Mouse (Mus musculus) midbrain, embryonic 16.5 days (tissue): ENCODE data around the gene Vwa7. TPM values are rescaled to one million over a fixed set of nuclear protein-coding genes. Genes with fewer than 3 reads are reported as not detected.

Experiments used
- ATAC-seq: fragments of 200-750 bp; cut with Nextera tagmentation; 2 replicates; pipeline ENCODE4 v1.8.0; 2017; ENCODE audit warnings: moderate TSS enrichment
- H3K27ac ChIP-seq: fragments of 300-500 bp; sonication (generic); 2 replicates; pipeline ENCODE4 v1.5.1; 2014; ENCODE audit warnings: mild to moderate bottlenecking, low read length, mixed read lengths
- H3K27me3 ChIP-seq: fragments of 300-500 bp; sonication (generic); 2 replicates; pipeline ENCODE4 v1.6.1; 2014; ENCODE audit warnings: low read depth, low read length, mixed read lengths; ENCODE audit not compliant: control insufficient read depth, insufficient read depth
- H3K36me3 ChIP-seq: fragments of 300-500 bp; sonication (generic); 2 replicates; pipeline ENCODE4 v1.6.1; 2014; ENCODE audit warnings: mild to moderate bottlenecking, low read length, moderate library complexity, mixed read lengths; ENCODE audit not compliant: control insufficient read depth, insufficient read depth
- H3K4me1 ChIP-seq: fragments of 300-500 bp; sonication (generic); 2 replicates; pipeline ENCODE4 v1.6.1; 2014; ENCODE audit warnings: mild to moderate bottlenecking, low read length, mixed read lengths; ENCODE audit not compliant: control insufficient read depth, insufficient read depth
- H3K4me2 ChIP-seq: fragments of 300-500 bp; sonication (generic); 2 replicates; pipeline ENCODE4 v1.6.1; 2014; ENCODE audit warnings: mild to moderate bottlenecking, low read length, mixed read lengths
- H3K4me3 ChIP-seq: fragments of 300-500 bp; sonication (generic); 2 replicates; pipeline ENCODE4 v1.5.1; 2014; ENCODE audit warnings: low read depth, mild to moderate bottlenecking, low read length, moderate library complexity, mixed read lengths
- H3K9ac ChIP-seq: fragments of 300-500 bp; sonication (generic); 2 replicates; pipeline ENCODE4 v1.6.1; 2014; ENCODE audit warnings: low read depth, low read length, mixed read lengths
- H3K9me3 ChIP-seq: fragments of 300-500 bp; sonication (generic); replicated peaks from 2 replicates; pipeline ENCODE4 v1.6.1; 2014; ENCODE audit warnings: mild to moderate bottlenecking, low read length, mixed read lengths; ENCODE audit not compliant: control insufficient read depth, poor library complexity, severe bottlenecking
- WGBS: fragments of 180-500 bp; shearing (Covaris S2); extraction: QIAGEN DNeasy Blood & Tissue Kit; methylation state at CpG from one replicate; pipeline ENCODE4 v1.1.7; 2014; 5-methylcytosine and 5-hydroxymethylcytosine counted together
- polyA plus RNA-seq: library from polyadenylated mRNA; unstranded; fragments of >200 nt; fragmentation: Nextera tagmentation; extraction: Ambion mirVana; gene quantifications from 2 replicates; pipeline ENCODE4 v1.2.1, GENCODE M21; 2015

The Vwa7 gene
- polyA plus RNA-seq, 1 experiment from 2014 or later: 0.26 TPM

DNA sequence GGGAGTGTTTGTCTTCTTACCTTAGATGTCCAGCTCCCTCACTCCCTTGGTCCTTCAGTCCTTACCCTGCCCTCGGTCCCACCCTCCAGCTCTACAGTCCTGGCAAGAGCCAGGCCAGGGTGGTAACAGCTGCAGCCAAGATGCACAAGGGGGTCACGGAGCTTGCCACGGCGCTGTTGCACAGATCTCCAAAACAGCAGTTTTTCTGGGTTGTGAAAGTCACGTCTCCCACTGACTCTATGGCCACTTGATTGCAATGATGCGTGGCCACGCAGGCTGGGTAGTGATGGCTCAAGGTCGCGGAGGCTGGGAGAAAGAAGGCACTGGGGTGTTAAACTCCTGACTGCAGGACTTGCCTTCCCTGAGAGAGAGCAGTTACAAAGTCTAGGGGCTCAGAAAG is 55.1 kb downstream of the Vwa7 start:
- no peak overlapping the region for H3K4me3 ChIP-seq
- H3K27me3 ChIP-seq: peaks cover 7% of the 10 kb centered on the region
- no peaks in the 10 kb centered on the region for H3K36me3 ChIP-seq
- no peak overlapping the region for H3K9ac ChIP-seq
- 82% methylated on average over 9 of the region's 9 CpGs for WGBS
- no peak for ATAC-seq
- no peak overlapping the region for H3K27ac ChIP-seq
- no peaks in the 10 kb centered on the region for H3K4me1 ChIP-seq
- H3K9me3 ChIP-seq: no peaks in the 10 kb centered on the region
- no peak overlapping the region for H3K4me2 ChIP-seq

DNA sequence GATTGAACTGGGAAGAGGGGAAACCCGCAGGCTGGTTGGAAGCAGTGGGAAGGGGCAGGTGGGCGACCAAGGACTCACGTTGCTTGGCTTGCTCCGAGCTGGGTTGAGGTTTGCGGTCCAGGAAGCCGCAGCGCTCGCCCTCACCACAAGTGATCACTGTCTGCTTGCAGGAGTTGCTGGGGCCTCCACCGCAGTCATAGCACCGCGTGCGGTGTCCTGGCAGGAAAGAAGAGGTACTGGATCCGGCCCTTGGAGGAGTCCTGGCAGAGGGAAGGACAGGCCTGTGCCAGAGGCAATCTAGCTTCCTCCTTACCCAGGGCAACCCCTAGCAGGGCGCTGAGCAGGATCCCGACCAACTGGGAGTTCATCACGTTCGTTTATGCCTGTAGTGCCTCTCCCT is 57.7 kb downstream of the Vwa7 start:
- H3K9me3 ChIP-seq: no peaks in the 10 kb centered on the region
- no peak overlapping the region for H3K4me3 ChIP-seq
- H3K27me3 ChIP-seq: no peaks in the 10 kb centered on the region
- no peak overlapping the region for H3K27ac ChIP-seq
- H3K4me1 ChIP-seq: no peaks in the 10 kb centered on the region
- H3K4me2 ChIP-seq: no peak overlapping the region
- no peak for ATAC-seq
- 53% methylated on average over 13 of the region's 17 CpGs for WGBS
- H3K36me3 ChIP-seq: no peaks in the 10 kb centered on the region
- H3K9ac ChIP-seq: no peak overlapping the region

Other genes starting within 250 kb of the Vwa7 start
- gene Cyp21a1, start 212.0 kb upstream of the Vwa7 start, polyA plus RNA-seq: not detected in 2 replicates
- 40.6 and 43.2 TPM in 2 replicates for gene Stk19, start 179.6 kb upstream of the Vwa7 start, polyA plus RNA-seq
- 73.1 and 73.2 TPM in 2 replicates for gene Dxo, start 179.6 kb upstream of the Vwa7 start, polyA plus RNA-seq
- gene Skiv2l, start 166.4 kb upstream of the Vwa7 start, polyA plus RNA-seq: 62.1 and 62.4 TPM in 2 replicates
- 79.8 and 86.5 TPM in 2 replicates for gene Nelfe, start 166.2 kb upstream of the Vwa7 start, polyA plus RNA-seq
- 0.51 and 1.4 TPM in 2 replicates for gene Cfb, start 154.1 kb upstream of the Vwa7 start, polyA plus RNA-seq
- 12.4 and 13.1 TPM in 2 replicates for gene Zbtb12, start 137.1 kb upstream of the Vwa7 start, polyA plus RNA-seq
- gene Gm20547, start 134.5 kb upstream of the Vwa7 start, polyA plus RNA-seq: 0.16 TPM in 1 of 2 replicates, not detected in the other
- gene C2, start 118.3 kb upstream of the Vwa7 start, polyA plus RNA-seq: 1.6 and 2.4 TPM in 2 replicates
- gene Ehmt2, start 118.1 kb upstream of the Vwa7 start, polyA plus RNA-seq: 99.8 and 102 TPM in 2 replicates
- gene Slc44a4, start 102.1 kb upstream of the Vwa7 start, polyA plus RNA-seq: 0.09 TPM in 1 of 2 replicates, not detected in the other
- gene Neu1, start 85.3 kb upstream of the Vwa7 start, polyA plus RNA-seq: 38.6 and 42.3 TPM in 2 replicates
- 0.24 TPM in 1 of 2 replicates, not detected in the other for gene Hspa1b, start 57.3 kb upstream of the Vwa7 start, polyA plus RNA-seq
- gene Gm20481, start 46.7 kb upstream of the Vwa7 start, polyA plus RNA-seq: not detected in 2 replicates
- gene Hspa1a, start 44.4 kb upstream of the Vwa7 start, polyA plus RNA-seq: 13.4 and 19.3 TPM in 2 replicates
- gene Hspa1l, start 43.9 kb upstream of the Vwa7 start, polyA plus RNA-seq: 2.0 and 2.4 TPM in 2 replicates
- gene Lsm2, start 34.7 kb upstream of the Vwa7 start, polyA plus RNA-seq: 97.2 and 107 TPM in 2 replicates
- 54.8 and 56.5 TPM in 2 replicates for gene Vars, start 15.6 kb upstream of the Vwa7 start, polyA plus RNA-seq
- gene Sapcd1, start 11.4 kb downstream of the Vwa7 start, polyA plus RNA-seq: 0.71 and 1.1 TPM in 2 replicates
- gene Msh5, start 30.2 kb downstream of the Vwa7 start, polyA plus RNA-seq: 1.9 and 2.4 TPM in 2 replicates
- gene Clic1, start 33.4 kb downstream of the Vwa7 start, polyA plus RNA-seq: 51.2 and 54.7 TPM in 2 replicates
- gene Ddah2, start 42.5 kb downstream of the Vwa7 start, polyA plus RNA-seq: 312 and 341 TPM in 2 replicates
- gene Ly6g6c, start 48.8 kb downstream of the Vwa7 start, polyA plus RNA-seq: 0.30 TPM in 1 of 2 replicates, not detected in the other
- 0.12 and 0.15 TPM in 2 replicates for gene Mpig6b, start 49.6 kb downstream of the Vwa7 start, polyA plus RNA-seq
- gene Ly6g6e, start 60.3 kb downstream of the Vwa7 start, polyA plus RNA-seq: 0.26 and 0.31 TPM in 2 replicates
- 0.57 and 1.5 TPM in 2 replicates for gene Ly6g6d, start 61.5 kb downstream of the Vwa7 start, polyA plus RNA-seq
- gene Ly6g6f, start 69.0 kb downstream of the Vwa7 start, polyA plus RNA-seq: not detected in 2 replicates
- gene Abhd16a, start 72.7 kb downstream of the Vwa7 start, polyA plus RNA-seq: 105 and 107 TPM in 2 replicates
- gene Ly6g5c, start 91.7 kb downstream of the Vwa7 start, polyA plus RNA-seq: not detected in 2 replicates
- 1.5 TPM in 2 replicates for gene Ly6g5b, start 98.8 kb downstream of the Vwa7 start, polyA plus RNA-seq
- gene Gpank1, start 104.9 kb downstream of the Vwa7 start, polyA plus RNA-seq: 24.3 and 26.4 TPM in 2 replicates
- gene Csnk2b, start 105.5 kb downstream of the Vwa7 start, polyA plus RNA-seq: 315 and 331 TPM in 2 replicates
- gene D17H6S53E, start 109.8 kb downstream of the Vwa7 start, polyA plus RNA-seq: 7.8 and 8.7 TPM in 2 replicates
- gene Apom, start 115.5 kb downstream of the Vwa7 start, polyA plus RNA-seq: 0.24 and 0.29 TPM in 2 replicates
- 70.5 and 75.7 TPM in 2 replicates for gene Bag6, start 118.6 kb downstream of the Vwa7 start, polyA plus RNA-seq
- gene Prrc2a, start 148.3 kb downstream of the Vwa7 start, polyA plus RNA-seq: 148 and 167 TPM in 2 replicates
- gene Aif1, start 159.5 kb downstream of the Vwa7 start, polyA plus RNA-seq: 6.2 and 6.9 TPM in 2 replicates
- gene Lst1, start 171.9 kb downstream of the Vwa7 start, polyA plus RNA-seq: 4.7 and 5.9 TPM in 2 replicates
- gene Ltb, start 177.9 kb downstream of the Vwa7 start, polyA plus RNA-seq: 0.48 and 0.62 TPM in 2 replicates
- not detected in 2 replicates for gene Tnf, start 185.4 kb downstream of the Vwa7 start, polyA plus RNA-seq
- gene Lta, start 188.8 kb downstream of the Vwa7 start, polyA plus RNA-seq: 0.45 and 1.1 TPM in 2 replicates
- gene Gm16181, start 204.3 kb downstream of the Vwa7 start, polyA plus RNA-seq: 0.38 and 0.57 TPM in 2 replicates
- gene Atp6v1g2, start 217.1 kb downstream of the Vwa7 start, polyA plus RNA-seq: 111 and 139 TPM in 2 replicates
- gene Nfkbil1, start 219.2 kb downstream of the Vwa7 start, polyA plus RNA-seq: 9.2 and 9.4 TPM in 2 replicates
- 339 and 357 TPM in 2 replicates for gene Ddx39b, start 225.2 kb downstream of the Vwa7 start, polyA plus RNA-seq
- 82.5 and 109 TPM in 2 replicates for gene H2-D1, start 246.2 kb downstream of the Vwa7 start, polyA plus RNA-seq